Mouse (Mus musculus): ENCODE data around the gene Exoc6b. TPM values are rescaled to one million over a fixed set of nuclear protein-coding genes. Genes with fewer than 3 reads are reported as not detected.

Gene Exoc6b
- total and polyA plus RNA-seq, 2 experiments = 2.3 to 6.1 TPM

GRCm38 (mm10) chr6:84916291-84916690 is 153.0 kb downstream of the Exoc6b start:
- peak; percentile 31 for DNase-seq (ENCODE audit: extremely low read depth, low read depth, low spot score)

GRCm38 (mm10) chr6:84912434-84912833 is 156.9 kb downstream of the Exoc6b start:
- WGBS = 0% methylated on average over 2 of the region's 2 CpGs
- DNase-seq (ENCODE audit: extremely low read depth, low read depth, low spot score) = peak; percentile 47
- Histone ChIP-seq H3K79me2 (ENCODE audit: control insufficient read depth, insufficient read depth, low read length) (no peaks in the 10 kb centered on the region), H3K36me3 (ENCODE audit: control insufficient read depth, insufficient read depth, low read length) (no peaks in the 10 kb centered on the region), H3K27me3 (ENCODE audit: control insufficient read depth, insufficient read depth, low read length) (no peaks in the 10 kb centered on the region), H3K27ac (replicated peaks; ENCODE audit: insufficient read depth, low read depth, low read length) (no peak overlapping the region), H3K4me3 (ENCODE audit: insufficient read depth, low read depth, low read length) (no peak overlapping the region), H3K9ac (ENCODE audit: low read depth, low read length) (no peak overlapping the region), H3K4me1 (ENCODE audit: control insufficient read depth, insufficient read depth, low read length) (no peaks in the 10 kb centered on the region)
- TF ChIP-seq POLR2A (IDR thresholded peaks at IDR 0.05; ENCODE audit: extremely low read depth, insufficient read depth, low read length) (no peak), CTCF (IDR thresholded peaks at IDR 0.05; ENCODE audit: low read depth, low read length) (peak; percentile 16)

More at GRCm38 (mm10) chr6:84916291-84916690, 153.0 kb downstream of the Exoc6b start:
- no peaks in the 10 kb centered on the region for H3K27me3 ChIP-seq (ENCODE audit: control insufficient read depth, insufficient read depth, low read length)
- TF ChIP-seq POLR2A (IDR thresholded peaks at IDR 0.05; ENCODE audit: extremely low read depth, insufficient read depth, low read length) (no peak), CTCF (IDR thresholded peaks at IDR 0.05; ENCODE audit: low read depth, low read length) (peak; percentile 51; the same call in 1 of the 2 replicates)
- no peaks in the 10 kb centered on the region for H3K36me3 ChIP-seq (ENCODE audit: control insufficient read depth, insufficient read depth, low read length)
- no peak overlapping the region for H3K27ac ChIP-seq (replicated peaks; ENCODE audit: insufficient read depth, low read depth, low read length)
- no peak overlapping the region for H3K9ac ChIP-seq (ENCODE audit: low read depth, low read length)
- H3K4me3 ChIP-seq (ENCODE audit: insufficient read depth, low read depth, low read length) = no peak overlapping the region
- H3K79me2 ChIP-seq (ENCODE audit: control insufficient read depth, insufficient read depth, low read length) = no peaks in the 10 kb centered on the region
- WGBS = 23% methylated on average over 2 of the region's 2 CpGs
- no peaks in the 10 kb centered on the region for H3K4me1 ChIP-seq (ENCODE audit: control insufficient read depth, insufficient read depth, low read length)

- TF ChIP-seq POLR2A (IDR thresholded peaks at IDR 0.05; ENCODE audit: extremely low read depth, insufficient read depth, low read length) = no peak
- TF ChIP-seq CTCF (IDR thresholded peaks at IDR 0.05; ENCODE audit: low read depth, low read length) = no peak
Measured at GRCm38 (mm10) chr6:84899002-84899774, 170.1 kb downstream of the Exoc6b start.

GRCm38 (mm10) chr6:84893773-84894095 is 175.6 kb downstream of the Exoc6b start:
- no peaks in the 10 kb centered on the region for H3K79me2 ChIP-seq (ENCODE audit: control insufficient read depth, insufficient read depth, low read length)
- no peak overlapping the region for H3K9ac ChIP-seq (ENCODE audit: low read depth, low read length)
- TF ChIP-seq CTCF (IDR thresholded peaks at IDR 0.05; ENCODE audit: low read depth, low read length) (no peak), POLR2A (IDR thresholded peaks at IDR 0.05; ENCODE audit: extremely low read depth, insufficient read depth, low read length) (no peak)
- no peaks in the 10 kb centered on the region for H3K27me3 ChIP-seq (ENCODE audit: control insufficient read depth, insufficient read depth, low read length)
- DNase-seq (ENCODE audit: extremely low read depth, low read depth, low spot score) = no peak
- no peak overlapping the region for H3K27ac ChIP-seq (replicated peaks; ENCODE audit: insufficient read depth, low read depth, low read length)
- H3K4me3 ChIP-seq (ENCODE audit: insufficient read depth, low read depth, low read length) = no peak overlapping the region
- H3K4me1 ChIP-seq (ENCODE audit: control insufficient read depth, insufficient read depth, low read length) = peaks cover 4% of the 10 kb centered on the region; the same call in 1 of the 2 replicates
- no peaks in the 10 kb centered on the region for H3K36me3 ChIP-seq (ENCODE audit: control insufficient read depth, insufficient read depth, low read length)

More at GRCm38 (mm10) chr6:84899002-84899774, 170.1 kb downstream of the Exoc6b start:
- Histone ChIP-seq H3K9ac (ENCODE audit: low read depth, low read length) (no peak overlapping the region), H3K36me3 (ENCODE audit: control insufficient read depth, insufficient read depth, low read length) (no peaks in the 10 kb centered on the region), H3K4me3 (ENCODE audit: insufficient read depth, low read depth, low read length) (no peak overlapping the region), H3K79me2 (ENCODE audit: control insufficient read depth, insufficient read depth, low read length) (no peaks in the 10 kb centered on the region), H3K27me3 (ENCODE audit: control insufficient read depth, insufficient read depth, low read length) (no peaks in the 10 kb centered on the region), H3K27ac (replicated peaks; ENCODE audit: insufficient read depth, low read depth, low read length) (no peak overlapping the region), H3K4me1 (ENCODE audit: control insufficient read depth, insufficient read depth, low read length) (no peaks in the 10 kb centered on the region)
- WGBS = 93% methylated on average over 4 of the region's 4 CpGs
- DNase-seq (ENCODE audit: extremely low read depth, low read depth, low spot score) = no peak

GRCm38 (mm10) chr6:84892926-84893772 is 176.2 kb downstream of the Exoc6b start:
- H3K27ac ChIP-seq (replicated peaks; ENCODE audit: insufficient read depth, low read depth, low read length) = no peak overlapping the region
- 34% methylated on average over 5 of the region's 5 CpGs for WGBS

More at GRCm38 (mm10) chr6:84892926-84893772, 176.2 kb downstream of the Exoc6b start:
- Histone ChIP-seq H3K36me3 (ENCODE audit: control insufficient read depth, insufficient read depth, low read length) (no peaks in the 10 kb centered on the region), H3K4me1 (ENCODE audit: control insufficient read depth, insufficient read depth, low read length) (peaks cover 4% of the 10 kb centered on the region; the same call in 1 of the 2 replicates), H3K9ac (ENCODE audit: low read depth, low read length) (no peak overlapping the region), H3K79me2 (ENCODE audit: control insufficient read depth, insufficient read depth, low read length) (no peaks in the 10 kb centered on the region), H3K27me3 (ENCODE audit: control insufficient read depth, insufficient read depth, low read length) (no peaks in the 10 kb centered on the region), H3K4me3 (ENCODE audit: insufficient read depth, low read depth, low read length) (no peak overlapping the region)
- TF ChIP-seq POLR2A (IDR thresholded peaks at IDR 0.05; ENCODE audit: extremely low read depth, insufficient read depth, low read length) (no peak), CTCF (IDR thresholded peaks at IDR 0.05; ENCODE audit: low read depth, low read length) (no peak)
- peak; percentile 31 for DNase-seq (ENCODE audit: extremely low read depth, low read depth, low spot score)
